Mouse (Mus musculus) intestine, embryonic 14.5 days (tissue): ENCODE measurements around the gene Defb26. TPM values are rescaled to one million over a fixed set of nuclear protein-coding genes. Genes with fewer than 3 reads are reported as not detected.

Experiments used
- ATAC-seq: fragments of 200-750 bp; cut with Nextera tagmentation; replicated peaks from 2 replicates; pipeline ENCODE4 v1.8.0; 2017; ENCODE audit warnings: low read depth, moderate number of reproducible peaks, moderate TSS enrichment, moderate library complexity; ENCODE audit not compliant: low FRiP score, low TSS enrichment
- DNase-seq: peaks from one replicate; pipeline ENCODE4 v3.0.0-alpha.2; 2018; ENCODE audit warnings: low spot score
- H3K27ac ChIP-seq: fragments of 300-500 bp; sonication (generic); 2 replicates; pipeline ENCODE4 v1.5.1; 2014; ENCODE audit warnings: low read depth, mild to moderate bottlenecking, control low read depth
- H3K27me3 ChIP-seq: fragments of 300-500 bp; sonication (generic); replicated peaks from 2 replicates; pipeline ENCODE4 v1.6.1; 2014; ENCODE audit warnings: low read length, control low read depth; ENCODE audit not compliant: control insufficient read depth, insufficient read depth
- H3K36me3 ChIP-seq: fragments of 300-500 bp; sonication (generic); 2 replicates; pipeline ENCODE4 v1.6.1; 2014; ENCODE audit warnings: low read length, control low read depth; ENCODE audit not compliant: control insufficient read depth, insufficient read depth
- H3K4me1 ChIP-seq: fragments of 300-500 bp; sonication (generic); replicated peaks from 2 replicates; pipeline ENCODE4 v1.6.1; 2014; ENCODE audit warnings: low read length, control low read depth, mixed read lengths; ENCODE audit not compliant: control insufficient read depth, insufficient read depth
- H3K4me2 ChIP-seq: fragments of 300-500 bp; sonication (generic); 2 replicates; pipeline ENCODE4 v1.6.1; 2014; ENCODE audit warnings: low read length
- H3K4me3 ChIP-seq: fragments of 300-500 bp; sonication (generic); 2 replicates; pipeline ENCODE4 v1.5.1; 2014; ENCODE audit warnings: low read depth, low read length, control low read depth, mixed read lengths
- H3K9ac ChIP-seq: fragments of 300-500 bp; sonication (generic); 2 replicates; pipeline ENCODE4 v1.6.1; 2014; ENCODE audit warnings: mild to moderate bottlenecking, low read length
- H3K9me3 ChIP-seq: fragments of 300-500 bp; sonication (generic); 2 replicates; pipeline ENCODE4 v1.6.1; 2016; ENCODE audit warnings: low read length, control low read depth; ENCODE audit not compliant: control insufficient read depth
- WGBS: fragments of 180-500 bp; shearing (Covaris S2); extraction: QIAGEN DNeasy Blood & Tissue Kit; methylation state at CpG from one replicate; pipeline ENCODE4 v1.1.7; 2014; 5-methylcytosine and 5-hydroxymethylcytosine counted together
- polyA plus RNA-seq: library from polyadenylated mRNA; unstranded; fragments of >200 nt; fragmentation: Nextera tagmentation; extraction: Ambion mirVana; gene quantifications from 2 replicates; pipeline ENCODE4 v1.2.1, GENCODE M21; 2014

Defb26 gene
- polyA plus RNA-seq, 1 experiment from 2014 or later = not detected

DNA sequence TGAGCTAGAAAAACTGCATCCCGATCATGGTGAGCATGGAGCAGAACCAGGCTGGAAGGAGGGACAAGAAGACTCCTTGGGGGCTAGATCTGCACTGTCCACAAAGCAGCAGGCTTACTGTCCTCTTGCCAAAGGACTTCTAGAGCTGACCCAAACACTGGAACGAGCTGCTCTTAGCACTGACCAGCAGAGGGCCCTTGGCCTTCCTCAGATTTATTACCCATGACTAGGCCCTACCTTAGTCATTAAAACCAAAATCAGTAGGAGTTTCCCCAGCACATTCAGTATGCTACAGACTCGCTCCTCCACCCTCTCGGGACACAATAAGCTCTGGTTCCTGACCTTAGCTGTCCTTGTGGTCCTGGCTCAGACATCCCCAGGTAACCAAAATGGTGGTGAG, 6.5 kb upstream of the Defb26 start, which contains the start of gene Defb28:
Gene Defb28, plus strand, starts transcription at position 275 of the 400 bp plus-strand sequence.
- Histone ChIP-seq H3K4me2 (no peak within 1 kb of the TSS), H3K9ac (no peak within 1 kb of the TSS), H3K36me3 (no peaks in the 10 kb centered on the region), H3K4me3 (no peak within 1 kb of the TSS), H3K4me1 (no peaks in the 10 kb centered on the region), H3K9me3 (no peaks in the 10 kb centered on the region), H3K27me3 (no peaks in the 10 kb centered on the region), H3K27ac (no peak within 1 kb of the TSS)
- ATAC-seq = no peak
- 78% methylated on average over 4 of the region's 4 CpGs for WGBS
- DNase-seq = no peak

DNA sequence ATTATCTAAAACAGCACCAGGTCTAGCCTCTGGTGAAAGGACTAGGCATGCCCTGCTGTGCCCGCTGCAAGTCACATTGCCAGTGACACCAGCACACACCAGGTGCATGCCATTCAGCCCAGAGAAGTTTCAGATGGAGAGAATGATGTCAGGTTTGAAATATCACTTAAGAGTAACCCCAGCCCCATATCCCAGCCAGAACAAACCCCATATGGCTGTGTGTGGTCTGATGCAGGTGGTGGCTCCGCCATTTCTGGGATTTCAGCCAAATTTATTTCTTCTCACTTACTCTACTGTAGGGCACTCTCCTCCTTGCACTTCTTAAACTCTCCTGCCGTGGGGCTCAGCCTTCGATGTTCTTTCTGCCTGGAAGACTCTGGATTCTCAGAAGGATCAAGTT, 4.6 kb upstream of the Defb26 start:
- DNase-seq (no peak), ATAC-seq (no peak)
- Histone ChIP-seq H3K27ac (no peak overlapping the region), H3K4me3 (no peak overlapping the region), H3K4me2 (no peak overlapping the region), H3K4me1 (no peaks in the 10 kb centered on the region), H3K9me3 (no peaks in the 10 kb centered on the region), H3K27me3 (no peaks in the 10 kb centered on the region), H3K9ac (no peak overlapping the region), H3K36me3 (no peaks in the 10 kb centered on the region)
- WGBS = 57% methylated on average over 4 of the region's 4 CpGs

DNA sequence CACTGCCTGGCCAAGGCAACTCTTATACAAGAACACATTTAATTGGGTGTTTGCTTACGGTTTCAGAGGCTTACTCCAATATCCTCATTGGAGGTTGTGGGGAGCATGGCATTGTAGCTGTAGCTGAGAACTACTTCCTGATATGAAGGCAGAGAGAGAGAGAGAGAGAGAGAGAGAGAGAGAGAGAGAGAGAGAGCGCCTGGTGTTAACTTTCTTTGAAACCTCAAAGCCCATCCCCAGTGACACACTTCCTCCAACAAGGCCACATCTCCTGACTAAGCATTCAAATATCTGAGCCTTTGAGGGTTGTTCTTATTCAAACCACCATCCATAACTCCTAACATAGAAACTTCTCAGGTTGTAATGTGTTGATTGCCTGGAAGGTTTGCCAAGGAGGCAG, 7.5 kb downstream of the Defb26 start:
- H3K9me3 ChIP-seq = no peaks in the 10 kb centered on the region
- ATAC-seq = no peak

DNA sequence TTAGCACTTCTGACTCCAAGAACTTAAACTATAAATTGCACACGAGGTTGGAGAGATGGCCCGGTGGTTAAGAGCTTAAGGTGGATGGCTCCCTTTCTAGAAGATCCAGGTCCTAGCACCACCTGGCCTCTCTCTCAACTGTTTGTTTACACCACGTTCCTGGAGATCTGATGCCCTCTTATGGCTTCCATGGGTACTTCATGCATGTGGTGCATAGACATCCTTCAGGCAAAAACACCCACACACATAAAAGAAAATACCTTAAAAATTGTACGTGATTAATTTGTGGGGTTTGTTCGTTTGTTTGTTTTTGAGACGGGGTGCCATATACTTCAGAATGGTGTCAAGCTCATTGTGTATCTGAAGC, 10.6 kb downstream of the Defb26 start:
- ATAC-seq = no peak

More for the DNA sequence above, 7.5 kb downstream of the Defb26 start:
- Histone ChIP-seq H3K27ac (no peak overlapping the region), H3K4me1 (no peaks in the 10 kb centered on the region), H3K9ac (no peak overlapping the region), H3K27me3 (no peaks in the 10 kb centered on the region), H3K4me2 (no peak overlapping the region), H3K36me3 (no peaks in the 10 kb centered on the region), H3K4me3 (no peak overlapping the region)
- DNase-seq = no peak
- 91% methylated on average over 2 of the region's 2 CpGs for WGBS

GRCm38 (mm10) chr2:152500204-152500862, 11.2 kb downstream of the Defb26 start:
- Histone ChIP-seq H3K4me1 (no peaks in the 10 kb centered on the region), H3K27ac (no peak overlapping the region), H3K4me3 (no peak overlapping the region), H3K9ac (no peak overlapping the region), H3K4me2 (no peak overlapping the region), H3K9me3 (no peaks in the 10 kb centered on the region), H3K36me3 (no peaks in the 10 kb centered on the region), H3K27me3 (no peaks in the 10 kb centered on the region)
- ATAC-seq (no peak), DNase-seq (no peak)
- WGBS = 72% methylated on average over 7 of the region's 7 CpGs

More for the DNA sequence above, 10.6 kb downstream of the Defb26 start:
- Histone ChIP-seq H3K4me3 (no peak overlapping the region), H3K27me3 (no peaks in the 10 kb centered on the region), H3K27ac (no peak overlapping the region), H3K4me1 (no peaks in the 10 kb centered on the region), H3K9ac (no peak overlapping the region), H3K4me2 (no peak overlapping the region), H3K9me3 (no peaks in the 10 kb centered on the region), H3K36me3 (no peaks in the 10 kb centered on the region)
- DNase-seq = no peak
- WGBS = 75% methylated on average over 6 of the region's 6 CpGs

GRCm38 (mm10) chr2:152498020-152498419, 13.5 kb downstream of the Defb26 start:
- Histone ChIP-seq H3K27ac (no peak overlapping the region), H3K9me3 (no peaks in the 10 kb centered on the region), H3K27me3 (no peaks in the 10 kb centered on the region), H3K9ac (no peak overlapping the region), H3K36me3 (no peaks in the 10 kb centered on the region), H3K4me1 (no peaks in the 10 kb centered on the region), H3K4me3 (no peak overlapping the region), H3K4me2 (no peak overlapping the region)
- DNase-seq (no peak), ATAC-seq (no peak)
- 72% methylated on average over 6 of the region's 6 CpGs for WGBS

DNA sequence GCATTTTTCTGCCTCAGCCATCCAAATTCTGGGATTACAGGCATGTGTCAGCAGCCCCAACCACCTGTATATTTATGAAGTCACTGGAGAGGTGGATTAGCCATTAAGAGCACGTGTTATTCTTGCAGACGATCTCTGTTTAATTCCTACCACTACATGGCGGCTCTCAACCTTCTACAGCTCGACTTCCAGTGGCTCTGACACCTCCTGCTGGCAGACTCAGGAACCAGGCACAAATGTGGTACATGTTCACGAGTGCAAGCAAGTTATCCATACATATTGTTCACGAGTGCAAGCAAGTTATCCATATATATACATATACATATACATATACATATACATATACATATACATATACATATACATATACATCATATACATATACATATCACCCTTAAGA, 18.3 kb downstream of the Defb26 start:
- no peak overlapping the region for H3K4me2 ChIP-seq
- H3K36me3 ChIP-seq = no peaks in the 10 kb centered on the region
- no peak overlapping the region for H3K27ac ChIP-seq
- no peaks in the 10 kb centered on the region for H3K9me3 ChIP-seq
- no peak for DNase-seq
- H3K4me1 ChIP-seq = no peaks in the 10 kb centered on the region
- H3K4me3 ChIP-seq = no peak overlapping the region
- ATAC-seq = no peak
- no peaks in the 10 kb centered on the region for H3K27me3 ChIP-seq
- no peak overlapping the region for H3K9ac ChIP-seq
- WGBS = 70% methylated on average over 6 of the region's 6 CpGs

GRCm38 (mm10) chr2:152490038-152490437, 21.5 kb downstream of the Defb26 start, which contains the start of gene Defb22:
Gene Defb22 (minus strand): TSS chr2:152490138.
- no peaks in the 10 kb centered on the region for H3K4me1 ChIP-seq
- no peak within 1 kb of the TSS for H3K4me3 ChIP-seq
- H3K27ac ChIP-seq = no peak within 1 kb of the TSS
- H3K27me3 ChIP-seq = no peaks in the 10 kb centered on the region
- H3K4me2 ChIP-seq = no peak within 1 kb of the TSS
- no peaks in the 10 kb centered on the region for H3K36me3 ChIP-seq
- ATAC-seq (no peak), DNase-seq (no peak)
- no peaks in the 10 kb centered on the region for H3K9me3 ChIP-seq
- no peak within 1 kb of the TSS for H3K9ac ChIP-seq

- H3K9ac ChIP-seq = no peak overlapping the region
- no peak overlapping the region for H3K4me2 ChIP-seq
- no peaks in the 10 kb centered on the region for H3K36me3 ChIP-seq
- DNase-seq (no peak), ATAC-seq (no peak)
- H3K27me3 ChIP-seq = no peaks in the 10 kb centered on the region
- H3K27ac ChIP-seq = no peak overlapping the region
- 81% methylated on average over 2 of the region's 2 CpGs for WGBS
- no peak overlapping the region for H3K4me3 ChIP-seq
- no peaks in the 10 kb centered on the region for H3K9me3 ChIP-seq
- H3K4me1 ChIP-seq = no peaks in the 10 kb centered on the region
Observed at GRCm38 (mm10) chr2:152487024-152487423, 24.5 kb downstream of the Defb26 start.
